In the genomic region with DNA sequence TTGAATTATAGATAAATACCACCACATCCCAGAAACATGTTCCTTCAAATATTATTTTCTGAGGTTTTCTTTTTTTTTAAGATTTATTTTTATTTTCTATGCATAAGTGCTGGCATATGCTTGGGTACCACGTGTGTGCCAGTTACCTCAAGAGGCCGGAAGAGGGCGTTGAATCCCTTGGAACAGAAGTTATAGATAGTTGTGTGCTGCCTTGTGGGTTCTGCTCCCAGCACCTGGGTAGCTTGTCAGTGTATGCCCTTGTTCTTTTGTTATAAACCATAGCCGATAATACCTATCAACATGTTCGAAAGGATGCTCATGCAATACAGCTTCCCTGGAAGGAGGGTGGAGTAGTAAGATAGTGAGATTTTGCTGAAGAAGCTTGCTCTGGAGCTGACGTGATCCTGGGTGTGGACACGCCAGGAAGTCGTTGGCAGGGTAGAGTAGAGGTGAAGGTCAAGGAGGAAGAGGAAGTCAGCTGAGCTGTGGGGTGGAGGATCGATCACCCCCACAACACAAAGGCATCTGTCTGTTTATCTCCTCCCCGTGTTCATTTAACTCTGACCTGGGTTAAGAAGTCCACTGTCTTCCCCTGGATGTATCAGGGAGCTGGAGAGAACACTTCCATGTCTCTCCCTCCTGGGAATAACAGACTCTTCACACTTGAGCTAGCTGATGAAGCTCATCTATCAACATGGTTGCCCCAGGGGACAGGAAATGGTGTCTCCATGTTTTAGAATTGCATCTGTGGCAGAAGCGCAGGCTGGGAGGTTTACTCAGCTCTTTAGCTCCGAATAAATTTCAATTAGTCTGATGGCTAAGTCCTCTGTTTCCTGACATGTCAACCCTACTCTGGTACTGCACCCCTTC, we compare ENCODE assay signal across 18 mouse cellular contexts. TPM values are rescaled to one million over a fixed set of nuclear protein-coding genes. Genes with fewer than 3 reads are reported as not detected.
DNase-seq lines count a peak whose midpoint lies in the region; ATAC-seq and TF ChIP-seq lines count a peak whose summit lies in the region.
"Had no signal": no experiment of that assay in that cellular context is flagged by ENCODE, and none has a peak within 500 bp of the region (broad histone marks: within the 10 kb centered on the region; RNA-seq: fewer than 3 reads in every experiment).

No protein-coding gene starts in this region.

- DNase-seq in left cerebral cortex, adult 2 months (ENCODE audit: extremely low spot score in 1 of 2, low spot score in 2 of 2), result no peak
- no peak for DNase-seq in left cerebral cortex, postnatal 25 days (ENCODE audit: low spot score in 2 of 2)
- DNase-seq in R1 (ENCODE audit: low read depth, low spot score), result peak; percentile 72
- DNase-seq in thymus, adult 18-20 months, result no peak
- no peak for DNase-seq in frontal cortex, postnatal 36 days (ENCODE audit: low spot score in 2 of 2)
- DNase-seq: adrenal gland, postnatal 10 days; gastrocnemius, postnatal 14 days; kidney, adult 11 months; left cerebral cortex, postnatal 4 days; thymus, adult 2 months had no signal

- intact Hi-C loops in left cerebral cortex, adult 2 months (cut with DNase I), result loop anchor here (2.0 kb wide), 1 partner anchor 327 kb away; no protein-coding TSS in a partner anchor
- intact Hi-C loops in left cerebral cortex, postnatal 25 days (cut with DNase I), result no loop called here

- TF ChIP-seq CTCF in left cerebral cortex, adult 2 months (IDR thresholded peaks at IDR 0.05), result peak; percentile 25

- H3K27me3 ChIP-seq in intestine, embryonic 15.5 days (replicated peaks), result no peaks in the 10 kb centered on the region
- H3K27me3 ChIP-seq: embryonic facial prominence, embryonic 12.5 days had no signal

- WGBS in intestine, embryonic 15.5 days, result 73% methylated on average over 12 of the region's 12 CpGs

- H3K4me3 ChIP-seq in left cerebral cortex, adult 2 months, result no peak overlapping the region
- H3K4me3 ChIP-seq in intestine, embryonic 15.5 days (replicated peaks), result no peak overlapping the region
- H3K4me3 ChIP-seq: embryonic facial prominence, embryonic 12.5 days; midbrain, embryonic 12.5 days had no signal

- peaks cover 7% of the 10 kb centered on the region; the same call in 1 of the 2 replicates for H3K4me1 ChIP-seq in intestine, embryonic 15.5 days (replicated peaks)
- H3K4me1 ChIP-seq: embryonic facial prominence, embryonic 12.5 days had no signal

- no peaks in the 10 kb centered on the region for H3K36me3 ChIP-seq in intestine, embryonic 15.5 days
- H3K36me3 ChIP-seq: embryonic facial prominence, embryonic 12.5 days; midbrain, embryonic 12.5 days had no signal

- no peak overlapping the region for H3K4me2 ChIP-seq in intestine, embryonic 15.5 days (replicated peaks)
- H3K4me2 ChIP-seq: embryonic facial prominence, embryonic 12.5 days; midbrain, embryonic 12.5 days had no signal

- H3K27ac ChIP-seq in left cerebral cortex, adult 2 months, result peak overlapping the region; percentile 51; the same call in 1 of the 2 replicates
- H3K27ac ChIP-seq in intestine, embryonic 15.5 days, result no peak overlapping the region
- H3K27ac ChIP-seq: embryonic facial prominence, embryonic 12.5 days; liver, embryonic 14.5 days; midbrain, embryonic 12.5 days had no signal

- no peaks in the 10 kb centered on the region for H3K9me3 ChIP-seq in intestine, embryonic 15.5 days
- H3K9me3 ChIP-seq: embryonic facial prominence, embryonic 12.5 days; midbrain, embryonic 12.5 days had no signal

- ATAC-seq in CD4-positive, CD25-positive, alpha-beta regulatory T cell, adult 4 months, result peak; percentile 31
- peak; percentile 79 for ATAC-seq in megakaryocyte, adult 5-6 weeks (ENCODE audit: poor library complexity, severe bottlenecking)
- ATAC-seq in intestine, embryonic 15.5 days, result no peak

- no peak overlapping the region for H3K9ac ChIP-seq in intestine, embryonic 15.5 days
- H3K9ac ChIP-seq: embryonic facial prominence, embryonic 12.5 days; liver, embryonic 14.5 days; midbrain, embryonic 12.5 days had no signal

RNA-seq across cellular contexts. Expression of gene Ctla4, which starts 29.2 kb away (rescaled TPM):
- not detected for total RNA-seq in left cerebral cortex, adult 2 months (2021)
- not detected for total RNA-seq in left cerebral cortex, postnatal 25 days (2021)
- 100 to 1,000 TPM; 274 to 291 TPM for polyA plus RNA-seq in CD4-positive, CD25-positive, alpha-beta regulatory T cell, adult 4 months (2017; shearing (Covaris generic))
- 0.16 TPM in 1 of 2 replicates, not detected in the other for total RNA-seq in megakaryocyte, adult 5-6 weeks (2015)
- total RNA-seq in megakaryocyte, adult 5-6 weeks (2017), result 0.44 and 0.65 TPM in 2 replicates
- not detected in 2 replicates for polyA plus RNA-seq in intestine, embryonic 15.5 days (2015; fragmentation: Nextera tagmentation; extraction: Ambion mirVana)
- total RNA-seq: gastrocnemius, postnatal 14 days; left cerebral cortex, postnatal 4 days had no signal
- polyA plus RNA-seq: embryonic facial prominence, embryonic 12.5 days; forebrain, embryonic 11.5 days; heart, postnatal 0 days; liver, embryonic 14.5 days; midbrain, embryonic 12.5 days had no signal
